Mouse (Mus musculus) frontal cortex, postnatal 14 days (tissue): ENCODE results near the gene Cdyl2.

ENCODE experiments used
- DNase-seq, 2 experiments: peaks; one replicate each; pipeline ENCODE4 v3.0.0; 2022; ENCODE audit warnings: low spot score in 2 of 2

The Cdyl2 gene

DNA sequence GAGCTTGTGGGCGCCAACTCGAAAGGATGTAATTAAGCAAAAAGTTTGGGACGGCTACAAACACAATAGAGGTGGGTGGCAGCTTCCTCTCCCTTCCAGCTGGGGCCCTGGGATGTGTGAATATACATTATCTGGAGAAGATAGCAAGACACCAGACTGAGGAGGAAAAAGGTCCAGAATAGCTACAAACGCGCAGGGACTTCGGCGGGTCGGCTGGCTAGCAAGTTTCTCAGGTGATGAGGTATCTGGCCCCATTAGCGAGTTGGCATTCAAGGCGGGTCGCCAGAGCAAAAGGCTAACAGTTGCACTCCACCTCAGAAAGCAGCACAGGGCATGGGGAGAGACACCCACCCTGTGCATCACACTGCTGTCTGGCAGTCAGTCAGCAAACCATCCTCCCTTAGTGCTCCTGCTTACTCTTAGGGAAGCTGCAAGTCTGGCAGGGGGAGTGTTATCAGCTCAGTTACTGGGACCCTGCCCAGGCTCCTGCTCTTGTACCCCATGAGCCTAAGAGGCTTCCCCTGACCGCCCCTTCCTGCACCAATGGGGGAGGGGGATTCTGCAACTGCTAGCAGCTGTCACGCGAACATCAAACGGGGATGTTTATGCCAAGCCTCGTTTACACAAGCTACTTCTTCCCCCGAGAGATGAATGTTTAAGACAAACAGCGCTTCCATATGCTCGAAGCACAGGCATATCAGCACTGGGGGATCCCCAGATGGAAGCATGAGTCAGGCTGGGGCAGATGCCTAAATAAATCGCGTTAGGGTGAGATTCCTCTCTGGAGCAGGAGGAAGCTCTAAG, 111.4 kb downstream of the Cdyl2 start:
- DNase-seq: peak; percentile 37 to 52

DNA sequence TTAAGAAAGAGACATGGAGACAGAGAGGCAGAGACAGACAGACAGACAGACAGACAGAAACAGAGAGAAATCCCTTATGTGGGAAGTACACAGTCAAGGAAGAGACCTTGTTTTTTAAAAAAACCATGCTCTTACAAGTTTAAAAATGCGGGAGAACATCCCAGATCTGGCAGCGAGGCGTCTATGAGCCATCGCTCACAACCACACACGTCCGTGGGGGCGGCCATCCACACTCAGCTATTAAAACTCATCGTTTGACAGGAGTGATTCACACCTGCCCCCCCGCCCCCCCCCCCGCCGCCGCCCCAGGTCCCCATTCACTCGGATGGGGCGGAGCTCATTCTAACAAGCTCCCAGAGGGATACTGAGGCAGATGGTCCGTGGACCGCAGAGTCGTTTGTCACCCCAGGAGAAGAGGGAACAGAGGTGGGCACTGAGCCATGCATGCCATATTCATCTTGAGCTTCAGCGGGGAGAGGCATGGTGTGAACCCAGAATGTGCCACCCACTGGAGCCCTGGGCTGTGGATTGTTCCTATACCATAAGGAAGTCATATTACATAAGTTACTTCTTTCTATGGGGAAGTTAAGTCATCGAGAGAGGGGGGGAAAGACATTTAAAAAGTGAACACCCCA, 113.0 kb downstream of the Cdyl2 start:
- peak; percentile 49 to 52 for DNase-seq

DNA sequence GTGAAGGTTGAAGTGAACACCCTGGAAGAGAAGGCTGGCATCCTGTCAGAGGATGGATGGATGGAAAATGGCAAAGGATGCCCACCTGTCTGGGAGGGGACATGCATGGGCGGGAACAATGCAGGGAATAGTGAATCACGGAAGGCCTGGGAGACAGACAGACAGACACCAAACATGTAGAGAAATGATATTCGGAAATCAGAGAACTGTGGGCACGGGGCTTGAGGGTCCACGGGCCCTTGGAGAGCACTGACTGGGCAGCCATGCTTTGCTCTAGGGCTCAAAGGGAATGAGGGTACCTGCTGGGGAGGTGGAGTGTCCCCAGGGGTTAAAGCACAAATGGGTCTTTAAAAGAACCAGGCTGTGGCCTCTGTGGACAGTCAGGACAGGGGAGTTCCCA, 113.6 kb downstream of the Cdyl2 start:
- no peak for DNase-seq

DNA sequence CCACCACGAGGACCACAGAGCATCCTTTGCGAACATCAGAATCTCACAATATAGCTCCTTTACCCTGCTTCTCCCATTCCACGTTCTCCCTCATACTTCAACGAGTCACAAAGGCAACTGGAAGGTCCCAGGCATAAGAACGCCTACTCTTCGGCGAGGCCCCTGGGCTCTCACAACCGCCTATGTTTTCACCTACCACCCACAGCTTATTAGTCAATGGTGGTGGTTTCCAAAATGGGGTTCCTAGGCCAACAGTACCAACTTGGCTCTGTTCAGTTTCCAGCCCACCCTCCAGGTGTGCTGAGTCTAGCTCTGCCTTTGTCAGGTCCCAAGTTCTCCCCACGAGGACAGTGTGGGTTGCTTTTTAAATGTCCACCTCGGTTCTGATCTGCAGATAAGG, 114.0 kb downstream of the Cdyl2 start:
- DNase-seq: no peak

DNA sequence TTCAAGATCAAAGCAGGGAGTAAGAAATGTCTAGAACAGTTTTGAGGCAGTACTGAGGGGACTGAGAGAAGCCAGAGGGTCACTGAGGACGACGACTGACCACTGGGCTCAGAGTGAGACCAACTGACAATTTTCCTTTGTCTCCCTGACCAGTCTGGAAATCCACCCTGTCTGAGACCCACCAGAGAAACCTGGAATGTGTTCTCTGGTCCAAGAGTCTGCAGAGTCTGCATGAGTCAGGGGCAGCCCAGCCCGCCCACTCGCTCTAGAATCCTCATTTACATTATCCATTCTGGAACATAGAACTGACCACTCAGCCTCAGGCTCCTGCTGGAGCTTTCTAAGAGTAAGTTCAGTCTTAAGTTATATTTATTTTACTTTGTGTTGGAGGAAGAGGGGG, 114.9 kb downstream of the Cdyl2 start:
- no peak for DNase-seq

DNA sequence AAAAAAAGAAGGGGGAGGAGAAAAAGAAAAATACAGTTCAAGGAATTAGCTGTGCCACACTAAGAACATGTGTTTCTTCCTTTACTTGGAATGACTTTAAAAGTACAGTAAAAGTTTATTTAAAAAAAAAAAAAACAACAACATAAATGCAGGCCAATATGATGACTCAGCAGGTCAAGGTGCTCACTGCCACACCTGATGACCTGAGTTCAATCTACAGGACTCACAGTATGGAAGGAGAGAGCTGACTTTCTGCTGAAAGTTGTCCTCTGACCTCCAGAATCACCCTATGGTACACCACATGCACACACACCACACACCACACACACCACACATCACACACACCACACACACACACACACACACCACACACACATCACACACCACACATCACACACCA, 116.4 kb downstream of the Cdyl2 start:
- no peak for DNase-seq

DNA sequence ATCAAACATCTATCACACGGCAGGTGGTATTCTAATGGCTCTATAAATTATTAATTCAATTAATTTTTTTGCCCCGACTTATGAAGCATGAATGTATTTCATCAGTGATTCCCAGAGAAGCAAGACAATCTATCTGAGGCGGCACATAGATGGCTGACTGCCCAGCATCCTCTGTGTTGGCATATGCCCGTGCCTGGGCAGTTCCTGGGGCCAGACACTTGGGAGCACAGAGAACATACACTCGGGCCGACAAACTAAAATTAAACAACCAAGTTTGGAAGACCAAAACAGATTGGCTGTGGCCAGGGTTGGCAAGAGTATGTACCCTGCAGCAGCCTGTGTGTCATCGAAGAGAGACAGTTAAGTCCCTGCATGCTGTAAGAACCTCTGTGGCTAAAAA, 117.9 kb downstream of the Cdyl2 start:
- DNase-seq: no peak

DNA sequence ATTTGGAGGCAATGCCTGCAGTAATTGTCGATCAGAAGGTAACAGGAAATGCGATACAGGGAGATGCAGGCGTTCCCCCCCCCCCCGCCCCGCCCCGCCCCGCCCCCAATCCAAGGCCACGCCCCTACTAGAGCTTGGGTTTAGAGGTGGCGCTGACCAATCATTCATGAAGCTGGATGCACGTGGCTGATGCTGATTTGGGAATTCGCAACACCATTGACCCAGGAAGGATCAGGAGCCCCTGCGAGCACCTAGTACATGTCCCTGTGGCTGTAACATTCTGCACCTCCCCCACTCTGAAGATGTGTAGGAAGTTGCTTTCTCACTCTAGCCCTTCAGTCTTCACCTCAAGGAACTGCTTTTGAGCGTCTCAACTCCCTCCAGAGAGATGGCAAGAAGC, 126.6 kb downstream of the Cdyl2 start:
- no peak for DNase-seq

DNA sequence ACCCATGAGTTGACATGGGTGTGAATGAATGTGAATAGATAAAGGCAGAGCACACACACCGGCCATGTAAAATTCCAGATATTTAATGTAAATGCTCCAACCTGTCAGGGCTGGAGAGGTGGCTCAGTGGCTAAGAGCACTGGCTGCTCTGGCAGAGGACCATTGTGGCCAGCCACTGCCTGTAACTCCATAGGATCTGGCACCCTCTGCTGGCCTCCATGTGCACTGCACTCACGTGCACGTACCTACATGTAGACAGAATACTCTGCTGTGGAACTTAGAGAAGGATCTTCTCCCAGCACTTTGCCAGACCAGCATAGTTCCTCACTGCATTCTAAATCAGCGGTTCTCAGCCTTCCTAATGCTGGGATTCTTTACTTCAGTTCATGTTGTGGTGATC, 130.0 kb downstream of the Cdyl2 start:
- no peak for DNase-seq

DNA sequence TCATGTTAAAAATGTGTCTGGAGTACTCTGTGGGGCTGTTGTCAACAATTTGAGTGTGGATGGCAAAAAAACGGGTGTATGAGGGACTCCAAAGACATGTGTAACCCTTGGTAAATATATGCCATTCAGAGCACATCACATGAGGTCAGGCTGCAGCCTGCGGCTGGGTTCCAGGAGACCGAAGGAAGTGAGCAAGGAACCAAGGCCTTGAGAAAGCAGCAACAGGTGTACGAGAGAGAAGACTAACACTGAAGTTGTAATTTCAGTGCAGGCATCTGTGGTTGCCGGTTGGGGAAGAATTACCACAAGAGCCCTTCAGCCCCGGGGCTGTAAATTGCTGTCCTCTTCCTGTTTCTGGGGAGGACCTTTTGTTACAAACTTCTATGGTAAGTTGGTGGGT, 133.1 kb downstream of the Cdyl2 start:
- no peak for DNase-seq

DNA sequence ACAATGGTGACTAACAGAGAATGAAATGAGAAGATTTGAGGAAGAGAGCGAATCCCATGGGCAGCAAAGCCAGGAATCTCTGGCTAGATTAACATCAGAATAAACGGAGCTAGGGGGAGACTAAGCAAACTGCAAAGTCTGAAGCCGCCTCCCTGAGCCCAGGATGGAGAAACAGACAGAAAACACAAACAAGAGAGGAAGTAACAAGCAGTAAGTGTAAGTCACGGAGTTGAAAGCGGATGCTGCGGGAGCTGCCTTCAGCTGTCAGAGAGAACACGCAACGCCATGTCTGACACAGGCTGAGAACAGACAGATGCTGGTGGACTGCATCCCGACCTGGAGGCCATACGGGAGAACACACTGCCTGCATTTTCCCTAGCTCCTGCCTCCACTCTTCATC, 141.6 kb downstream of the Cdyl2 start:
- DNase-seq: no peak

DNA sequence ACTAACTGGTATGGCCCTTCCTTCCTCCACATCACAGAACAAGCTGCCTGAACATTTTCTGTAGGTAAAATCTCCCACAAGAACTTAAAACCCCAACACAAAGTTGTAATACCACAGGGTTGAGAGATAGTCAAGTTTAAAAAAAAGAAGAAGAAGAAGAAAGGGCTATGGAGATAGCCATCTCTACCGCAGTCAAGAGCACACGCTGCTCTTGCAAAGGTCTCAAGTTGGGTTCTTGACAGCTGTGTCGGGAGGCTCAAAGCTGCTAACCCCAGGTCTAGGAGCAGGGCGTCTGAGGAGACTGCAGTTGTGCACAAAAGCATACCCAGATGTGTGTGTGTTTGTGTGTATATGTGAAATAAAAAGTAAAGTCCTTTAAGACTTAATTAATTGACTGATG, 142.2 kb downstream of the Cdyl2 start:
- DNase-seq: no peak

DNA sequence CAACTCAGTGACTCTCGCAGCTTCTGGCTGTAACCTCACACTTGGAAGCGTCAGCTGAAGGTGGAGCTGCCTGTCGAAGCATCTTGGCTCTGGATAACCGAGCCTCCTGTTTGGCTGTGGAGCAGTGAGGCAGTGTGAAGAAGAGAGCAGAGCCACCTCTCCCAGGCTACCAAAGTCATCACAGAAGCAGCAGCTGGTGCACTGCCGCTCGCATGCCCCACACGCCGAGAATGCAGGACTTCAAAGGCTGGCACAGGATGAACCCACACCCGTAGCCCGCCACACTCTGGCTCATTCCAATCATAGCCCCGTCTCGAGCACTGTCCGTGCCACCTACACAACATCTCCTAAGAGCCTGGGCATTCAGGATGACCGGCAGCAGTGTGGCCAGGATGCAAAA, 142.7 kb downstream of the Cdyl2 start:
- DNase-seq: no peak

DNA sequence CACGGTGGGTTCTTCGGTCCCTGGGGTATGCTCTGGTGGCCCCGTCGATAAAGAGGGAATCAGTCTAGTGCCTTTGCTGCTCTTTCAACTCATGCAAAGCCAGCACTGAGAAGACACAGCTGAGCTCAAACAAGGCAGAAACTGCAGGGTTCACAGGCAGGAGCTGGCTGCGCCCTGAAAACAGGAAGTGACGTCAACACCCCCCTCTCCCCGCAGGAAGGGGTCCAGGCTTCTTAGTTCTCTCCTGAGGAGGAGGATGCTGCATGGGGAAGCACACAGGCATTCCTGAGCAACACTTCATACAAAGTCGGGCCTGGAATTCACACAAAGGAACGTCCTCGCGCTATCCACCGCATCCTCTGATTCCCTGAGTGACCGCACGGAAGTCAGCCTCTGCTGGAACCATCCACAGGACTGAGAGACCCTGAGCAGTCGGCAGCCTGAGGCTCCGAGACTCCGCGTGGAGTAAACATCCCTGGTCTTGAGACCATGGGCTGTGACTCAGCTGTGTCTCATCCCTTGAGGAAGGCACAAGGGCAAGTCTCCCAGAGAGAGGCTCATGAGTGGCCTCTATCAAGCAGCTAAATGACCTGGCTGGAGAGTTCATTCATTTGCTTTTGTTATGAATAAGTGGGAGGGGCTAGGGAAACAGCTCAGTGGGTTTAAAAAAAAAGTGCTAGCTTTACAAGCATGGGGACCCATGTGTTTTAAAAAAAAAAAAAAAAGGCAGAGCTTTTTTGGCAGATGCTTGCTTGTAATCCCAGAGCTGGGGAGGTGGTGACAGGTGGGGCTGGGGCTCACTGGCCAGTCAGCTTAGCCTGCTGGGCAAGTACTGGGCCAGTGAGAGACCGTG, 144.9 kb downstream of the Cdyl2 start:
- DNase-seq: no peak

DNA sequence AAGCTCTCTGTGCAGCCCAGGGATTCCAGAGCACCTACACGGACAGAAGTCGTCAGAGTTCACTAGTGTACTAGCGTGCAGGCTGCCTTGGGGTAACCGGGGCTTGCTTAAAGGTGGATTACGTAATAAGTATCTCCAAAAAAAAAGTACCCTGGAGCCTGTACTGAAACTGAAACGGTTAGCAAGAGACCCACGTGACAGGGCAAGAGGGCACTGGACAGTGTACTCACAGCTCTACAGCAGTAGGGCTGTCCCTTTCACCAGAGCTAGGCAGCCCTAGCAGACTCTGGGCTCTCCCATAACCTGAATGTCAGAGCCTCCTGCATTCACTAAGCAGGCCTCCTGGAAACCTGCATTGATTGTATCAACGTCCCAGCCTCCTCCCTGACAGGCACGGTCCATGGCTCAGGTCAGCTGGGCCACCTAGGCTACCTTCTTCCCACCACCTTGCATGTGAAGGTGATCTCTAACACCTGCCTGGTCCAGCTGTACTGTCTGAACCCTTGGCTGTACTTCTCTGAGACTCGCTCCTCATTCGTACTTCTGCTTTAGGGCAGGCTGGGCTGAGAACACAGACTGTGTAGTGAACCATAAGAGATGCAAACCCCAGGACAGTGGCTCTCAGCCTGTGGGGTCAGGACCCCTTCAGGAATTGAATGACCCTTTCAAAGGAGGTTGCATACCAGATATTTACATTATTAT, 151.3 kb downstream of the Cdyl2 start:
- no peak for DNase-seq

DNA sequence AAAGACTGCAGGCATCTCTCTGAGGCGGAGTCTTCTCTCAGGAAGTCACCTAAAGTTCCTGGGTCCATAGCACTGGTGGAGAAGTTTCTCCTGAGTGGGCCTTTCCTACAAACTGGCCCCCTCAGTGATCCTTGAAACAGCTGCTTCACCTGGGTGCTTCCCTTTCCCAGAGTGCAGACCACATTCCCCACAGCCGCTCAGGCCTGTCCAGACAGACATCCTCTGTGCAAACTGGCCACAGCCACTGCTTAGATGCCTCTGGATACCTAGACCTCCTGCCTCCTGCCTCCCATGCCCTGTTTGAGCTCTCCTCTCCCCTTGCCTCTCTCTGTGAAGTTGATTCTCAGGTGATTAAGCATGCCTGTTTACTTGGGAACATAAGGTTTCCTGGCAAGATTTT, 156.1 kb downstream of the Cdyl2 start:
- no peak for DNase-seq

DNA sequence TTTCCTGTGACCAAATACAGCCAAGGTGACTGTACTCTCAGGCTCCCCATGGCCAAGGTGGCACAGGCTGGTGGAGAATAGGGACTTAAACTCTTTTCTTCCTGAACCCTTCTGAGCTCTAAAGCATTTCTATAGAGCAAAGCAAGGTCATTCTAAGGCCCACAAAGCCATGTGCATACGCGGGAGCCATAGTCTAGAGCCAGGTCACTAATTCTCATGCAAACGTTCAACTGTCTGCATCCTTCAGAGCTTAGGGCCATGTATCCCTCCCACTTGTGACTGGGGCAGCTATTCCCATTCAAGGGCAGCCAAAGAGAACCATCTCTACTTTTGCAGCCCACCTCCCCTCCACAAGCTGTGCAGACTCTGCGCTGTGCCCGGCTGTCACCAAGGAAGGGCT, 159.7 kb downstream of the Cdyl2 start:
- no peak for DNase-seq

DNA sequence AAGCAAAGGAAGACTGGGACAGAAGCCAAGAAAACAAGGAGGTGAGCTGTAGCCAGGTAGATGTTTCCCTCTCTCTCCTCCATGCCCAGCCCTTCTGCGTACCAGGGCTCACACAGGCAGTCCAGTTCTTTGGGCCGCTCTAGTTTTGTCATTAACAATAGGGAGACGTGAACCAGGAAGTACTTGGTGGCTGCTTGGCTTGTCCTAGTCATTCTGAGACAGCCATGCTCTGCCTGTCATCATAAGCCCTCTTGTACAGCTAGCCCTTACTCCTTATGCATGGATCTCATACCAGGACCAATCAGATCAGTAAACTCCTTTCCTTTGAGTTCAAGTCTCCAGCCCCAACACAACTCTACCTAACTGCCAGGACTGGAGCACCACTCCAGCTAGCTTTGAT, 180.0 kb downstream of the Cdyl2 start:
- DNase-seq: no peak

DNA sequence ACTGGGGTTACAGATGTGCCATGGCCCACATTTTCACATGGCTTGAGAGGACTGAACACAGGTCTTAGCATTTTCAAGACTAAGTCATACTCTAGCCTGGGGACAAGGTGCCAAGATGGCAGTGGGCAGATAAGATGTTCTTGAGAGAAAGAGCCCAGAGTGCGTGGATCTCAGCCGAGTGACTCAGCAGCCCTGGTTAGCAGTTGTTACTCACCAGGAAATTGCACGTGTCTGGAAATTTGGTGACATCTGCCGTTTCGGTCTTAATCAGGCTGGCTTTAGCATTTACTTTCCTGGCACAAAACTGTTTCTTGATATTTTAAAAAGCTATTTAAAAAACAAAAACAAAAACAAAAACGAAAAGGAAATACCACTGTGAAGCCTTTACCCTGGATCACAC, 180.5 kb downstream of the Cdyl2 start:
- DNase-seq: peak in 1 of 2 experiments; percentile 7

DNA sequence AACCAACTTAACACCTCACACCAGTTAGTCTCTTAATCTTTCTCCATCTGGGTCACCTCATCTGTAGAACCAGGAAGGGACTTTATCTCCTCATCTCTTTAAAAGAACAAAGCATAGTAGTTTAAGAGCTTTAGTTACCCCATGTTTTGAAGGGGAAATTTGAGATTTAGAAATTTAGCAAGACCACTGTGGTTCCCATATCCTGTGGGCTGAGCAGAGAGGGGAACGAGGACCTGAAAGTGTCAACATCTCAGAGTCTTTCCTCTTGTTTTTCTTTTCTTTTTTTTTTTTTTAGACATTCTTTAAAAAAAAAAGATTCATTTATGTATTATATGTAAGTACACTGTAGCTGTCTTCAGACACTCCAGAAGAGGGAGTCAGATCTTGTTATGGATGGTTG, 189.4 kb downstream of the Cdyl2 start:
- DNase-seq: no peak

DNA sequence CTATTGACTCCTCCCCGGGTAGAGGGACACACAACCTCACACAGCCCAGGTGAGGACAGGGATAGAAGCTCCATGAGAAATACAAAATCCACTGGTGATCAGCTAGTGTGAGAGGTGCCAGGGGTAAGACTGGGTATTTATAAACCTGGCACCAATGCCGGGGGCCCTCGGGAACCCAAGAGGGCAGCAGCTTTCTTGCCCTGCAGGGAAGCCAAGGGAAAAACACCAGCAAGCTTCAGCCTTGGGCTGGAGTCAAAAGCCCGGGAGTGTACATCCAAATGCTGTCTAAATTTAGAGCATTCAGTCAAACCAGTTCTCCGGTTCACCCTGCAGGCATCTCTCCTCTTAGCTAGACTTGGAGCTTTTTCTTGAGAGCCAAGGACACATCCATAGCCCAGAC, 189.9 kb downstream of the Cdyl2 start:
- no peak for DNase-seq

DNA sequence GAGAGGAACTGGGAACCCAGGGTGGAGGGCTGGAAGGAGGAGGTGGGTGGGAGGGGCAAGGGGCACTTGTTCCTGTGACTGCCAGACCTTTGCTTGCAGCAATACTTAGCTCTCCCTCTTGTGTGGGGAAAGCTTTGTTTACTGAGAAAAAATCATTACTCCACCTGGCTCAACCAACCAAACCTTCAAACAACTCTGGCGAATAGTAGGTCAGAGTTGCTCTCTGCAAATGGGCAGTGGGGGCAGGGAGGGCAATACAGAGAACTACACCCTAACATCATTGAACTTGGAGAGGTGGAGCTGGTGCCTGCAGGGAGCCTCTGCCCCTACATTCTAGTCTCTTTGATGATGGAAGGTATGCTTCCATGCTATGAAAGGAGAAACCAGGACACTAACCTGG, 192.7 kb downstream of the Cdyl2 start:
- no peak for DNase-seq
